Mouse (Mus musculus): ENCODE data around the gene Zfp827.

DNA sequence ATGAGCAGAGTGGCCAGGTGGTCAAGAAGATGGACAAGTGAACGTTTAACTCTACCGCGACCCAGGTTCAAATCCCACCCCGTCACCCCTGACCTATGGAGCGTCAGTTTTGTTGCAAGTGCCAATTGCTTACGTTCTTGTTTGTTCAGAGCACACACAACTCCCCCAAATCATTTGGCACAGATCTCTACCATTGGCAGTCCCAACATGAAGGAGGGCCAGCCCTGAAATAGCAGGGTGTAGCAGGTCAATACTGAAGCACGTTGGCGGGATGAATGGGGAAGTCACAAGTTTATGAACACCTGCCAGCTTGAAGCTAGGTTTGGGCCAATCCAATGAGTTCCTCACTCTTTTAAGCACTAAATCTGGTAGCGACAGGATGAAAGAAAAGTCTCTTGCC is 46.7 kb downstream of the Zfp827 start:
- TF ChIP-seq CTCF (IDR thresholded peaks at IDR 0.05; ENCODE audit: extremely low read depth, insufficient read depth, low read length) (no peak), POLR2A (IDR thresholded peaks at IDR 0.05; ENCODE audit: extremely low read depth, insufficient read depth, low read length) (no peak)

All from cortical plate, adult 2 months (tissue).